Mouse (Mus musculus): Measurements from ENCODE around the gene 2300009A05Rik.

The 2300009A05Rik gene

GRCm38 (mm10) chr9:63398611-63399462, at the start of gene 2300009A05Rik:
2300009A05Rik (minus strand) TSS chr9:63399246.
- peak; percentile 96 for DNase-seq

- DNase-seq, result no peak
Observed at GRCm38 (mm10) chr9:63443695-63444094, 44.6 kb upstream of the 2300009A05Rik start.

- no peak for DNase-seq
Observed at GRCm38 (mm10) chr9:63430652-63431051, 31.6 kb upstream of the 2300009A05Rik start.

GRCm38 (mm10) chr9:63421096-63421736, 22.2 kb upstream of the 2300009A05Rik start:
- peak; percentile 41 for DNase-seq

- peak; percentile 67 for DNase-seq
Observed at GRCm38 (mm10) chr9:63420396-63420795, 21.4 kb upstream of the 2300009A05Rik start.

- no peak for DNase-seq
Observed at GRCm38 (mm10) chr9:63400176-63400575, 1.1 kb upstream of the 2300009A05Rik start.

GRCm38 (mm10) chr9:63399463-63399815, 393 bp upstream of the 2300009A05Rik start:
- no peak for DNase-seq

- peak; percentile 40 for DNase-seq
Observed at GRCm38 (mm10) chr9:63395612-63396011, 3.4 kb downstream of the 2300009A05Rik start.

GRCm38 (mm10) chr9:63391307-63391706, 7.7 kb downstream of the 2300009A05Rik start:
- DNase-seq, result no peak

GRCm38 (mm10) chr9:63382761-63383160, 16.3 kb downstream of the 2300009A05Rik start:
- no peak for DNase-seq

GRCm38 (mm10) chr9:63380326-63380725, 18.7 kb downstream of the 2300009A05Rik start:
- DNase-seq, result no peak

DNA sequence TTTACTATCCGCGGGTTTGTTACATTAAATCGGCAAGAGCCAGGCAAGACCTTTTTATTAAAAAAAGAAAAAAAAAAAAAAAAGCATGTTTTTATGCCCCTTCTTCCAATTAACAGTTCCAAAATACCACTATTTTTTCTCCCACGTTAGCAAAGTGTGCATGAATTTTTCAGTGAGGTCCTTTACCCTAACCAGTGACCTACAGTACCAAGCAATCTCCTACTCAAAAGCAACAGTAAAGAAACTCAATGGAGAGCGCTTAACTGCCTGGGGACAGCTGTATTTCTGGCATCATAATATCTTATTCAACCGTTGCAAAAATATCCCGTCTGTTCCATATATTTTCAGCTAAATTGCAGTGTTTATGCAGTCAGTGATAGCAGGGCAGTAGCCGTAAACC, 20.9 kb downstream of the 2300009A05Rik start:
- DNase-seq, result no peak

GRCm38 (mm10) chr9:63377270-63378142, 21.5 kb downstream of the 2300009A05Rik start, which contains the start of gene Map2k5:
Map2k5 (minus strand) TSS chr9:63377902.
- DNase-seq, result peak; percentile 93

- DNase-seq, result no peak
Observed at GRCm38 (mm10) chr9:63373315-63373714, 25.7 kb downstream of the 2300009A05Rik start.

- peak; percentile 62 for DNase-seq
Observed at GRCm38 (mm10) chr9:63372541-63372940, 26.5 kb downstream of the 2300009A05Rik start.

GRCm38 (mm10) chr9:63360410-63360809, 38.6 kb downstream of the 2300009A05Rik start:
- no peak for DNase-seq

DNA sequence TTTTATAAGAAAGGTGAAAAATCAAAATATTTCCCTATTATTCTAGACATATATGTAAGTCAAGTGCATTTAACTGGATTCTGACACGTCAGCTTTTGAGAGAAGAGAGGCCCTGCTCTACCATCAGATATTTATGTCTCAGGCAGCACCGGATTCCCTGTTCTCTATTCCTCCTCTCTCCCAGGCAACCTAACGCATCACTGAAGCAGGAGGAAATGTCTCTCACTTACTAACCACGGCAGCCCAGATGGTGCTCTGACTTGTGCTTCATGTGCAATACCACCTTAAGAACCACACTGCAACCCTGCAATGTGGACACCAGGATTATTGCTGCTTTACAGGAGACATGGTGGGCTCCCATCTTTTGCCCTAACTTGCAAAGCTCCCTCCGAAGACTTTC, 40.0 kb downstream of the 2300009A05Rik start:
- no peak for DNase-seq

- DNase-seq, result no peak
Observed at GRCm38 (mm10) chr9:63356721-63357120, 42.3 kb downstream of the 2300009A05Rik start.

- no peak for DNase-seq
Observed at GRCm38 (mm10) chr9:63356278-63356677, 42.8 kb downstream of the 2300009A05Rik start.

GRCm38 (mm10) chr9:63354168-63354567, 44.9 kb downstream of the 2300009A05Rik start:
- DNase-seq, result no peak

DNA sequence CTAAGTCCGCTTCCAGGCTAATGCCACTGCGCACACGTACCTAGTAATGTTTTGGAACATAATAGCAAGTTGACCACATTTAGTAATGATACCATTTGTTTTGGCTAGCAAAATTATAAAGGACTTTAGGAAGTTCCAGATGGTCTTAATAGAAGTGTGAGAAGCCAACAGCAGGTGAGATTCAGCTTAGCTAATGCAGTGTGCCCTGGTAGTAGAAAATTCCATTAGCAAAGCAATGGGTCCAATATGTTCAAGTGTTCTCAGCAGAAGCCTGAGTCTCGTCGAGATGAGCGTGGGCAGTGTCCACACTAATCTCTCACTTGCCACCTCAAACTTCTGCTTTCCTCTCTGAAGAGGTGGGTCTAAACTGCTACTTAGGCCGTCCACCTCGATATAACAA, 49.0 kb downstream of the 2300009A05Rik start:
- DNase-seq, result peak; percentile 59

DNA sequence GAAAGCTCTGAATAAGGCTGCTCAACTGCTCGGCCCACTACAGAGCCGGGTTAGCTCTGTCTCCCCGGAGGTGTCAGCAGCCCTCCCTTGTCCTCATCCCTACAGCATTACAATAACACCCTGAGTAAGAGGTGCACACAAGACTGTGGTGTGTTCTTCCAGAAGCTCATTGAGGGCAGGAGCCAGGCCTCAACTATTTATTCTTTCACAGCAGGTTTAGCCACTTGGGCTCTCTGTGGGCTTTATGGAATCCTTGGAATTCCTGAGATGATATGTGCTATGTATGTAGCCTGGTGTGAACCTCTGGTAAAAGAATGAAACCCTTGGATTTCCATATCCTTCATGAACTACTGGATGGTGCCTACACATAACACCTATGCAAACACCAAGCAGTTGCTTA, 49.8 kb downstream of the 2300009A05Rik start:
- no peak for DNase-seq

- DNase-seq, result peak; percentile 64
Observed at GRCm38 (mm10) chr9:63348146-63348545, 50.9 kb downstream of the 2300009A05Rik start.
